Mouse (Mus musculus) myocyte (in vitro differentiated cells): ENCODE data around the gene Fto.

Experiments used
- CEBPB ChIP-seq: IDR thresholded peaks from 2 replicates; pipeline ENCODE4 v1.6.1; 2011; ENCODE audit warnings: mild to moderate bottlenecking, moderate library complexity; ENCODE audit not compliant: poor library complexity, insufficient read depth, severe bottlenecking
- E2F4 ChIP-seq: IDR thresholded peaks from one replicate; pipeline ENCODE4 v1.6.1; 2011; ENCODE audit warnings: mild to moderate bottlenecking, control low read depth, moderate library complexity; ENCODE audit not compliant: insufficient read depth
- MAX ChIP-seq: IDR thresholded peaks from one replicate; pipeline ENCODE4 v1.6.1; 2011; ENCODE audit warnings: low read depth, mild to moderate bottlenecking, control low read depth
- POLR2A ChIP-seq: IDR thresholded peaks from one replicate; pipeline ENCODE4 v1.6.1; 2011; ENCODE audit warnings: low read depth, mild to moderate bottlenecking, control low read depth, moderate library complexity; ENCODE audit not compliant: insufficient read length
- POLR2AphosphoS2 ChIP-seq: IDR thresholded peaks from one replicate; pipeline ENCODE4 v1.6.1; 2011; ENCODE audit warnings: low read depth, control low read depth; ENCODE audit not compliant: insufficient read length
- TCF12 ChIP-seq: IDR thresholded peaks from one replicate; pipeline ENCODE4 v1.6.1; 2011; ENCODE audit warnings: mild to moderate bottlenecking, control low read depth; ENCODE audit not compliant: poor library complexity, insufficient read depth, severe bottlenecking
- USF1 ChIP-seq: IDR thresholded peaks from one replicate; pipeline ENCODE4 v1.6.1; 2011; ENCODE audit warnings: low read depth, mild to moderate bottlenecking, control low read depth, moderate library complexity

GRCm38 (mm10) chr8:91340746-91341145, 27.4 kb downstream of the Fto start:
- TF ChIP-seq POLR2A, result no peak
- TF ChIP-seq USF1, result no peak
- no peak for TF ChIP-seq TCF12
- TF ChIP-seq POLR2AphosphoS2, result no peak
- TF ChIP-seq E2F4, result no peak
- TF ChIP-seq CEBPB, result no peak
- TF ChIP-seq MAX, result no peak
